Mouse (Mus musculus) adrenal gland, postnatal 14 days (tissue): ENCODE results near the gene Katna1. TPM values are rescaled to one million over a fixed set of nuclear protein-coding genes. Genes with fewer than 3 reads are reported as not detected.

Source experiments
- DNase-seq: peaks from one replicate; pipeline ENCODE4 v3.0.0; 2021; ENCODE audit warnings: mixed read lengths
- total RNA-seq: library from RNA; stranded (reverse); gene quantifications from 2 replicates; pipeline ENCODE4 v1.2.3, GENCODE M21; 2021

Gene Katna1
- total RNA-seq, 1 experiment from 2014 or later: 35.4 TPM

DNA sequence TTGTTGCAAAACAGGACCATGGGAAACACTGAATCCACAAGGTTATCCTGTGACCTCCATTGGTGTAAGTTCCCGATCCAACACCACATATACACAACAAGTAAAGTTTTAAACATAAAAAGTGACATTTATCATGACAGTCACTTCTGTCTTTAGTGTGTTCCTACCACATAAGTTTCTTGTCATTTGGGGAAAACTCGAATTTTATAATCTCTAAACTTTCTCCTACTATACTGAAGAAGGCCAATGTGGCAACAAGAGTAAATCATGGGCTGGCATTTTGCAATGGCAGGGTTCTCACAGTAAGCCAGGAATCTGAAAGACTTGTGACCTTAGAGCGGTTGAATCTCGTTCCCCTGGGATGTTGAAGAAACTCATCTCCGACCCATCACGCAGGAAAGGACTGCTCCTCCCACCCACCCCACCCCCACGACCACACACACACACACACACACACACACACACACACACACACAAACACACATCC, 54.0 kb downstream of the Katna1 start:
- peak; percentile 72 for DNase-seq

DNA sequence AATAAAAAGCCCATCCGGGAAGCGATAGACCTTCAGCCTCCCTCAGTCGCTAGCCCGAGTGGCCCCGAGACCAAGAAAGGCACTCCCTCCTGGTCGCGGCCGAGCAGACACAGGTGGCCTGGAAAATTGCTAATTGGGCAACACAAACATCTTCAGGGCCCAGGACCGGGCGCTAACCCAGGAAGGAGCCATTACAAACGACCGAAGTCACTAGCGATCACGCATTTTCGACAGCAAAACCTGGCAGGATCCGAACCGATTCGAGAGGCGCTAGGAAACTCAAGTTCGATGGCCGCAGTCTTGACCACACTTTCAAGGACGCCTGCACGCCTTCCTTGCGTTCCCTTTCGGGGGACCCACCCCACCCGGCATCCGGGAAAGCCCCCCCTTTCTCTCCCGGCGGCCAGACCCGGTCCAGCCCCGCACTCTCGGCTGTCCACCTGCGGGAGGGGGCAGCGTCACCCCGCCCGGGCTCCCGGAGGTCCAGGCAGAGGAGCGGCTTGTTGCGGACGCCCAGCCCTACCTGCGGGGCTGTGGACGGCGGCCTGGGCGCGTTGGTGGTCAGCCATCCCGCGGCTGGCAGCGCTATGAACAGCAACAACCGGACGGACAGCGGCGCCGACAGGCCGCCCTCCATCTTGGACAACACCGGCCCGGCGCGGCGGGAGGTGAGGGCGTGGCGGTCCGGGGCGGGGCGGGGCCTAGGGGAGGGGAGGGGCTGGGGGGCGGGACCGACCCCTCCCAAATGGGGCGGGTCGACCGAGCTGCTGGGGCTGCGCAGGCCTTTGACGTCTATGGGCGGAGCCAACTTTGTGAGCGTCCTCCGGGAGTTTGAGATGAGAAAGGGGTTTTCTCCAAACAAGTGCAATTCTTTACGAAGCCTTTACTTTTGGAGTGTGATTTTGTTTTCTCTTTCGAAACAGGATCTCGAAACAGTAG, 54.7 kb downstream of the Katna1 start:
- DNase-seq: peak; percentile 95

DNA sequence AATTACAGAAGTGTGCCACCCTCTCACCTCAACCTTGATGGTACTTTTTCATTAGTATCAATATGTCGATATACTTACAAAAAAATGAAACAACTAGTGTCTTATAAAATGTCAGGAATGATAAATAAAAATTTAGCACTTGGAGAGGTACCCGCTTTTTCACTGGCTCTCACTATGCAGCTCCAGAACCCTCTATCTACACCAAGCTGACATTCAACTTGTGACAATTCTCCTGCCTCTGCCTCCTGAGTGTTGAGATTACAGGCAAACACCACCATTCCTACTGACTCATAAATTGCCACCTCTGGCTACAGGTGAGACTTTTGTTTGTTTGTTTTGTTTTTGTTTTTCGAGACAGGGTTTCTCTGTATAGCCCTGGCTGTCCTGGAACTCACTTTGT, 55.4 kb downstream of the Katna1 start:
- DNase-seq: no peak

DNA sequence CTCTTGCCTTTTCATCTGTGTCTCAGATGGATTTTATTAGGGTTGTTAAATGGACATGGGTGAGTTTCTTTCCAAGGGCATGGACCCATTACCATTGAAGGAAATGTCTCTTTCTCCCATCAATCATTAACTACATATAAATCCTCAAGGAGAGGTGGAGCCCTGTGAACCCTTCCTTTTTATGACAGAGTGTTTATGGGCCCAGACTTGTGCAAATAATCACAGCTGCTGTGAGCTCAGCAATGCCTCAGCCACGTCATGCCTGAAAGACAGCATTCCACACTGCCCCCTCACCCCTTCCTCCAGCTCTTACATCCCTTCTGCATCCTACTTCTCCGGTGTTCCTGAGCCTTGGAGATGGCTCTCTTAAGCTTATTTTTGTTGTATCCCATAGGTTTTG, 61.5 kb downstream of the Katna1 start:
- no peak for DNase-seq

DNA sequence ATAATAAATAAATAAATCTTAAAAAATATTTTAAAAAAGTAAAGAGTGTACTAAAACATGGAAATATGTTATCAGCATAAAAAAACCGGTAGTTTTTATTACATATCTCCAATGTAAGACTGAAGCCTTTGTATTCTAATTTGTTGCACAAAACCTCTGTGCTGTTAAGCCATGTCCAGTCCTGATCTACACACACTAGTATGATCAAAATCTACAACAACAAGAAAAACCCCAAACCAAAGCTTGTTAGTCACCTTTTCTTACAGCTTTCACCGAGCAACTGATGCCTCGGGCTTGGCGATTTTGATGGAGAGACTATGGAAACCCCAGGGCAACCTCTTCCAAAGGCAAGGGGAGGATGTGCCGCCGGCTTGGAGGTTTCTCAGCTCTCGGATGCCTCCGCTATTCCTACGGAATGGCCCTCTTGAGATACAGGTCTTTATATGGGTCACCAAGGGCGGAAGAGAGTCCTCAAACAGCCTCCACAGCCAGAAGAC, 66.5 kb downstream of the Katna1 start:
- DNase-seq: no peak

DNA sequence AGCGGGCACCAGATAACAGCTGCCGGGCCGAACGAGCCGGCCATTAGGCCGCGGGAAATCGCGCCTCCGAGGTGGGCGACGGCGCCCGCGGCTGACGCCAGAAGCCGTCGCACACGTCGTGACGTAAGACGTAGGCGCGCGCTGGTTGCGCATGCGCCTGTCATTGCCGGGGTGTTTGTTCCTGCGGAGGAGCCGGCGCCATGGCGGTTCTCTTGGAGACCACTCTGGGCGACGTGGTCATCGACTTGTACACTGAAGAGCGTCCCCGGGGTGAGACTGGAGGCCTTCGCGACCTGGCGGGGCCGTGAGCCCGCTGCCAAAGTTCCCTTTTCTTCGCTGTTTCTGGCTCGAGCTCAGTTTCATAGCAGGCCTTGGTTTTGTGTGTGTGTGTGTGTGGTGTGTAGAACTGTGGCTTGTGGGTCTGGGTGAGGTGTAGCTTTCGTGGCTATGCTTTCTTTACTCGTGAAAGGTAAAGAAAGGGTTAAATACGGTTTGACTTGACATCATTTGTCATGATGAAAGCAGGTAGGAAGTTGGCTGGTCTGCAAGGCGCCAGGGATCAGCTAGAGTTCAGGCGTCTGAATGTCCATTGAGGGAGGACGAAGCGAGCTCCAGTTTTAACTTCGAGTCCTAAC, 67.1 kb downstream of the Katna1 start, which contains the start of the genes Ginm1 and Ppil4:
TSS of gene Ginm1 (minus strand) at position 74 of the 635 bp plus-strand sequence.
TSS of gene Ppil4 (plus strand) at position 141 of the 635 bp plus-strand sequence.
- DNase-seq: peak; percentile 93

DNA sequence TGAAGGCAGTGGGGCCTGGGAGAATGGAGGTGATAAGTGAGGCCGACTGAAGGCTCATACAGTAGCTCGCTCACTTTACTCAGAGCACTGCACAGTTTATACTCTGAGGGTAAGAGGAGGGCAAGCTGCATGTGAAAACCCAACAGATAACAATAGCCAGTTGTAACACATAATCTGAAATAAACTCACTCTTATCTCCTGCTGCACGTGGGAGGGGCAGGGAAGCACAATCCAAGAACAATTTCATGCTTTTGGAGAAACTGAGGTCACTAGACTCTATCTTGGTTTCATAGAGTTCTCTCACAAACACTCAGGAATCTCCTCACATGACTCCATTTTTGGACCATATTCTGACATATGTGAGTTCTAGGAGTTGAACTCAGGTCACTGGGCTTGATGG, 75.5 kb downstream of the Katna1 start:
- DNase-seq: no peak

DNA sequence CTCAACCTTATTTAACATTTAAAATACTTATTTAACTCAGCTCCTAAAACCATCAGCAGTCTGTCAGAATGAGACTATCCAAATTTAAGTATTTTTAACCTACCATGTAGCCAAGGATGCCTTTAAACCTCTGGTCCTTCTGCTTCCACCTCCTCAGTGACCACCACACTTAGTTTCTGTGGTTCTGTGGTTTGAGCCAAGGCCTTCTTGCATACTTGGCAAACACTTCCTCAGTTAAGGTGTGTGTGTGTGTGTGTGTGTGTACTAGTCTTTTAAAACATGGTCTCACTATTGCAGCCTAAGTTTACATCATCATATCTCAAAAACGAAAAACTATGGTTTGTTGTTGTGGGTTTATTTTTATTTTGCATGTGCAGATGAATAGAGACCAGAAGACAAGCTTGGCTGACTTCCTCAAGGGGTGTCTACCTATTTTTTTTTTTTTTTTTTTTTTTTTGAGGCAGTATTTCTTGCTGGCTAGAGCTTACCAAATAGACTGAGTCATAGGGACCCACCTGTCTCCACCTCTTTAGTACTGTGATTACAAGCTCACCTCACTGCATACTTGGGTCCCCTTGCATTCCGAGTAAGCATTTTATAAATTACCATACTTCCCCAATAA, 76.8 kb downstream of the Katna1 start:
- DNase-seq: no peak

DNA sequence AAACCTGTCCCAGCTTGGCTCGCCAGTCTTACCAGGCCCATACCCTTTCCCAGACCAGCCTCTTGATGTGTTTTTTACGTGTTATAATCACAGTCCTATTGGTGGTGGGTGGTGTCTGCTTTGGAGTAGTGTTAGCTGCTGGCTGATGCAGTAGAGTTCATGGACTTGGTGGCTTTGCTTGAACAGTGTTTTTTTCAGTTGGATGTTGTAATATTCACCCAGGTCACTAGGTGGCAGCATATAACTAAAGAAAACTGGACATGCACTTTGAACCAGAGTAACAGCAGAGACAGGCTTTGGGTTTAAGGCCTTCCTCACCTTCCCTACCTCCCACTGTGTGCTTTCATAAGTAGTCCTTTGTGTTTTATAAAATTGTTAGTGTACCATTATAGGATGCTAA, 84.1 kb downstream of the Katna1 start:
- peak; percentile 45 for DNase-seq

Other genes starting within 250 kb of the Katna1 start
- gene Lrp11, start 136.2 kb upstream of the Katna1 start, total RNA-seq: 14.8 and 15.2 TPM in 2 replicates
- 10.7 and 12.3 TPM in 2 replicates for gene Nup43, start 58.5 kb upstream of the Katna1 start, total RNA-seq
- gene Pcmt1, start 44.9 kb upstream of the Katna1 start, total RNA-seq: 71.3 and 73.5 TPM in 2 replicates
- 51.5 and 51.8 TPM in 2 replicates for gene Lats1, start 44.8 kb upstream of the Katna1 start, total RNA-seq
- gene Ginm1, start 66.8 kb downstream of the Katna1 start, total RNA-seq: 239 and 253 TPM in 2 replicates
- 27.7 and 28.3 TPM in 2 replicates for gene Ppil4, start 66.9 kb downstream of the Katna1 start, total RNA-seq
- gene Zc3h12d, start 106.5 kb downstream of the Katna1 start, total RNA-seq: 0.52 and 2.1 TPM in 2 replicates
- 57.5 and 70.3 TPM in 2 replicates for gene Tab2, start 230.2 kb downstream of the Katna1 start, total RNA-seq